Mouse (Mus musculus): ENCODE data around the gene Pfkp.

DNA sequence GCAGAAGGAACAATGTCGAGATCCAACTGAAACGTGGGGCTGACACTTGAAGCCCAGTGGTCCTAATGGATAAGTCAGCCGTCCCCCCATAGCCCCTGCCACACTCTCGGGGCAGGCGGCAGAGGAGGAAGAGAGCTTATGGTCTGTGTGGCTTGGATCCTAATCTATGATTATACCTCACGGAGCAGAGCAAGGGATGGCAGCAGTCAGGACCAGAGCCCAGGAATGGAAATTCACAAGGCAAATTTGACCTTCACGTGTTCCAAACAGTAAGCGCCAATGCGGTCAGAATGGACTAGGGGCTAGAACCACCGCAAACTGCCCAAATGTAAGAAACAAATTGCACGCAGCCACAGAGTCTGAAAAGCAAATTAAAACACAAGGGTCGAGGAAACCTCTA is 14.5 kb downstream of the Pfkp start:
- TF ChIP-seq CTCF (IDR thresholded peaks at IDR 0.05; ENCODE audit: extremely low read depth, insufficient read depth, low read length) (no peak), POLR2A (IDR thresholded peaks at IDR 0.05; ENCODE audit: extremely low read depth, insufficient read depth, low read length) (no peak)
